Mouse (Mus musculus) hindbrain, embryonic 13.5 days (tissue): Measurements from ENCODE around the gene Sh3bp2. TPM values are rescaled to one million over a fixed set of nuclear protein-coding genes. Genes with fewer than 3 reads are reported as not detected.

Source experiments
- ATAC-seq: fragments of 200-750 bp; cut with Nextera tagmentation; 2 replicates; pipeline ENCODE4 v1.8.0; 2017; ENCODE audit warnings: moderate TSS enrichment; ENCODE audit not compliant: low FRiP score
- H3K27ac ChIP-seq: fragments of 300-500 bp; sonication (generic); 2 replicates; pipeline ENCODE4 v1.5.1; 2015; ENCODE audit warnings: inconsistent platforms, mild to moderate bottlenecking, moderate library complexity
- H3K27me3 ChIP-seq: fragments of 300-500 bp; sonication (generic); 2 replicates; pipeline ENCODE4 v1.6.1; 2015; ENCODE audit warnings: mild to moderate bottlenecking, inconsistent platforms
- H3K36me3 ChIP-seq: fragments of 300-500 bp; sonication (generic); 2 replicates; pipeline ENCODE4 v1.6.1; 2015; ENCODE audit warnings: mild to moderate bottlenecking, inconsistent platforms
- H3K4me1 ChIP-seq: fragments of 300-500 bp; sonication (generic); replicated peaks from 2 replicates; pipeline ENCODE4 v1.6.1; 2015; ENCODE audit warnings: inconsistent platforms
- H3K4me2 ChIP-seq: fragments of 300-500 bp; sonication (generic); 2 replicates; pipeline ENCODE4 v1.6.1; 2015; ENCODE audit warnings: inconsistent platforms, mild to moderate bottlenecking, moderate library complexity
- H3K4me3 ChIP-seq: fragments of 300-500 bp; sonication (generic); 2 replicates; pipeline ENCODE4 v1.5.1; 2015; ENCODE audit warnings: mild to moderate bottlenecking, inconsistent platforms
- H3K9ac ChIP-seq: fragments of 300-500 bp; sonication (generic); 2 replicates; pipeline ENCODE4 v1.6.1; 2015; ENCODE audit warnings: mild to moderate bottlenecking, inconsistent platforms
- H3K9me3 ChIP-seq: fragments of 300-500 bp; sonication (generic); 2 replicates; pipeline ENCODE4 v1.6.1; 2016; ENCODE audit warnings: inconsistent platforms
- WGBS: fragments of 180-500 bp; shearing (Covaris S2); methylation state at CpG from one replicate; pipeline ENCODE4 v1.1.7; 2015; 5-methylcytosine and 5-hydroxymethylcytosine counted together
- polyA plus RNA-seq: library from polyadenylated mRNA; unstranded; fragments of >200 nt; fragmentation: Nextera tagmentation; extraction: Ambion mirVana; gene quantifications from 2 replicates; pipeline ENCODE4 v1.2.1, GENCODE M21; 2015

Gene Sh3bp2
- polyA plus RNA-seq, 1 experiment from 2014 or later: 17.1 TPM

DNA sequence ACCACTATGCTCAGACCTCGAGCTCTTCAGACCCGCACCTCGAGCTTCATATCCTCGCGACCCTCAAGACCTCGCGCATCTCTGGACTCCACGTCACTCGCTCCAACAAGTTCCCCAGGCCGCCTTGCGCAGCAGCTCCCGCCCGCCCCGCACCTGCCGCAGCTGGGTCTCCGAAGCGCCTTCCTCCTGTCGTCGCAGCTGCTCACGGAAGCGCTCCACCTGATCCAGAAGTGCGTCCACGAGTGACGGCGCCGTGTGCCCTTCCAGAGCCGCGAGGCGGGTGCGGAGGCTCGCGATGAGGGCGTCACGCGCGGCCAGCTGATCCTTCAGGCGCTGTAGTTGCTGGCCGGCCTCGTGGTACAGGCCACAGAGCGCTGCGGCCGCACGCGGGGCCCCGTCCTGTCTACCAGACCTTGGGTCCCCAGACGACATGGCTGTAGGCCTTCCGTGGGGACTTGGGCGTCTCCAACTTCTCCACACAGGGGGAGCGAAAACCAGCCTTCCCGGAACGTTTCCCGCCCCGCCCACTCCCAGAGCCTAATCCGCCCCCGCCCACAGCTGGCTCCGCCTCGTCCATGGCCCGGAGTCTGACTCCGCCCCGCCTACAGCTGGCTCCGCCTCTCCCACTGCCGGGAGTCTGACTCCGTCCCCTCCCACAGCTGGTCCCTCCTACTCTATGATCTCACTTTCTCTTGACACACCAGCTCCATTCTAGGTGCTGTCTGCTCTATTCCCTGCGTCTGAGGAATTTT, 12.0 kb upstream of the Sh3bp2 start, which contains the start of gene Tnip2:
Gene Tnip2 (minus strand): TSS at position 526 of the 752 bp plus-strand sequence.
- peaks cover 28% of the 10 kb centered on the region for H3K27me3 ChIP-seq
- ATAC-seq: peak; percentile 95
- H3K4me1 ChIP-seq: peaks cover 11% of the 10 kb centered on the region
- no peaks in the 10 kb centered on the region for H3K9me3 ChIP-seq
- H3K4me3 ChIP-seq: peak within 1 kb of the TSS; percentile 62
- H3K36me3 ChIP-seq: no peaks in the 10 kb centered on the region
- no peak within 1 kb of the TSS; the same call in 1 of the 2 replicates for H3K27ac ChIP-seq
- H3K4me2 ChIP-seq: peak within 1 kb of the TSS; percentile 88
- WGBS: under 1% methylated on average over 59 of the region's 64 CpGs
- peak within 1 kb of the TSS; percentile 81 for H3K9ac ChIP-seq

DNA sequence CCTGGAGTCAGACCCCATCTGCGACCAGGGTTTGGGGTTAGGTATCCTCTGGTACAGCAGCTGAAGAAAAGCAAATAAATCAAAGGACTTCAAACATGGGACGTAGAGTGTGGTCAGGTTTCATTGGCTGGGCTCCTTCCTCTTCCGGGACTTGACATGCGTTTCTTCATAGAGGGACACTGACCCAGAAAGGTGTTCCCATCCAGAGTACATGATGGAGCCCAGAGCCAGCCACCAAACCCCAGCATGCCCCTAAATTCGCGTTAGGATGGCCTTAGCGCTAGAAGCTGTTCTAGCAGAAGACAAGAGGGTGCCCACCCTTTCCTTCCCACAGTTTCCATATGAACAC, 11.4 kb upstream of the Sh3bp2 start:
- Histone ChIP-seq H3K9me3 (no peaks in the 10 kb centered on the region), H3K4me2 (peak overlapping the region; percentile 88), H3K4me3 (peak overlapping the region; percentile 62), H3K9ac (peak overlapping the region; percentile 81; the same call in 1 of the 2 replicates), H3K27me3 (peaks cover 28% of the 10 kb centered on the region), H3K4me1 (peaks cover 11% of the 10 kb centered on the region), H3K36me3 (no peaks in the 10 kb centered on the region), H3K27ac (no peak overlapping the region)
- 27% methylated on average over 7 of the region's 7 CpGs for WGBS
- no peak for ATAC-seq

DNA sequence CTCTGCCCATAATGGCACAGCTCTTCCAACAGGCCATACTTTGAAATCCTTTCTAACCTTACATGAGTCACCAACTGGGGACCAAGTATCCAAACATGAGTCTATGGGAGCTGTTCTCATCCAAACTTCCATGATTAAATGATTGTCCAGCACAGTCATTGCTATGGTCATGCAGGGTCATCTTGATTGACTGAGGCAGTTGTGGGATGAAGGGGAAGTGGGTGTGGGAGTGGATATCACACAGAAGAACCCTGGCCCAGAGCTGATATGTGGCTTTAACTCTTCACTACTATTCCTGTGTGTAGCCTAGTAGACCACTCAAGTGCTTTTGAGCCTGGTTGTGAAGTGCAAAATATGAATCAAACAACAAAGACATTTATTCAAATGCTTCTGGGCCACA, 10.5 kb upstream of the Sh3bp2 start:
- ATAC-seq: no peak
- H3K4me2 ChIP-seq: no peak overlapping the region
- no peak overlapping the region for H3K27ac ChIP-seq
- H3K4me3 ChIP-seq: no peak overlapping the region
- H3K4me1 ChIP-seq: peaks cover 11% of the 10 kb centered on the region
- H3K27me3 ChIP-seq: peaks cover 28% of the 10 kb centered on the region
- no peaks in the 10 kb centered on the region for H3K9me3 ChIP-seq
- H3K36me3 ChIP-seq: no peaks in the 10 kb centered on the region
- no peak overlapping the region for H3K9ac ChIP-seq

- Histone ChIP-seq H3K9ac (no peak overlapping the region), H3K36me3 (no peaks in the 10 kb centered on the region), H3K4me1 (peaks cover 11% of the 10 kb centered on the region), H3K4me2 (no peak overlapping the region), H3K27me3 (peaks cover 17% of the 10 kb centered on the region), H3K27ac (no peak overlapping the region), H3K4me3 (no peak overlapping the region), H3K9me3 (no peaks in the 10 kb centered on the region)
- no peak for ATAC-seq
- 38% methylated on average over 3 of the region's 3 CpGs for WGBS
These were observed 7.7 kb upstream of the Sh3bp2 start for GRCm38 (mm10) chr5:34517913-34518312.

DNA sequence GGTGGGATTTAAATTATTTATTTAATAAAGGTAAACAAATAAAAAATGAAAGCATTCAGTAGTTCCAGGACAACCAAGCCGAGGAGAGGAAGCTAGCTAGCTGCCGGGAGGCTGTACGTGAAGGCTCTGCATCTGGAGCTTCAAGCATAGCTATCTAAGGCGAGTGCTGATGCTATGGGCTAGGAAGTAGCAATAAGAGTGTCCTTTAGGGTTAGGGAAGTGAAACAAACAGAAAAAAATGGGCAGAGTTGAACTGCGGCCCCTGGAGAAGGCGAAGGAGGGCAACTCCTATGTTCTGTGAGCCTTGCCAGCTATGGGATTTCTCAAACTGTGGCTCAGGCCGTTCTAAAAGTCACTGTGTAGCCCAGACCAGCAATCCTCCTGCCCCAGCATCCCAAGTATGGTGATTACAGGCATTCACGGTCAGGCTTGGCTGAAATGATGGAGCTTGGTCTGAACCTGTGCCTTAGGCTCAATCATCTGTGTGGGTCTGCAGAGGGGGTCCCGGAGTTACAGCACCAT, 6.2 kb upstream of the Sh3bp2 start:
- no peak for ATAC-seq
- Histone ChIP-seq H3K9ac (no peak overlapping the region), H3K4me1 (no peaks in the 10 kb centered on the region), H3K9me3 (no peaks in the 10 kb centered on the region), H3K27me3 (peaks cover 16% of the 10 kb centered on the region), H3K36me3 (no peaks in the 10 kb centered on the region), H3K27ac (no peak overlapping the region), H3K4me2 (no peak overlapping the region), H3K4me3 (no peak overlapping the region)
- WGBS: 81% methylated on average over 9 of the region's 9 CpGs

DNA sequence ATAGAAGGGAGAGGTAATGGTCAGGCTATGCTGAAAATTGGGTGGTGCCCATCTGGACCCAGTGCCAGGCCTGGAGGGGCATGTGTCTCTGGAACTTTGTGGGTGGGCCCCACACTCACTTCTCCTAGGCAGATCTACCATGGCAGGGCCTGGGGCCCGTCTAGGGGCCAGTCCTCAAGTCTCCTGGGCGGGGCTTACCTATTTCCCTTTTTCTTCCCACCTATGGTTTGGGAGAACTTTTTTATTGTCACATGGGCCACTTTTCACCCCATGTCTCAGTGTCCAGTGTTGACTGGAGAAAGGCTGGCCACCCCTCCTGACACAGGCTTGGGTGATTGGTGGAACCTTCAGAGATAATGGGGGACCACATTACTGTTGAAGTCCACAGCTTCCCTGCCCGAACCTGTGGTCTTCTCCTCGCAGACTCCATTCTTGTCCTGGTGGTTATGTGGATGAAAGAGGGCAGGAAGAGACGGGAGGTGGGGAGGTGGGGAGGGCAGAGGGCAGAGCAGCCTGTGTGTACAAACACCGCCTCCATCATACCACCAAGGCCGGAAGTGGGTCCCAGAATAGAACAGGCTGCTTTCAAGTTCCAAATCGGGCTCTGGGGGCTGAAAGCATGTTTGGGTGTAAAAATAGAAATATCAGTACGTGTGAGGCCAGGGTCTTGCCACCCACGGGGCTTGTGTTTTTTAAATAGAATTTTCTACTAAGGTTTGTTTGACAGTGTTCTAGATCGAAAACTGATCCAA, 5.0 kb upstream of the Sh3bp2 start:
- no peak for ATAC-seq
- Histone ChIP-seq H3K27me3 (peaks cover 11% of the 10 kb centered on the region; the same call in 1 of the 2 replicates), H3K4me2 (no peak overlapping the region), H3K9ac (no peak overlapping the region), H3K4me3 (no peak overlapping the region), H3K27ac (no peak overlapping the region), H3K4me1 (peaks cover 2% of the 10 kb centered on the region; the same call in 1 of the 2 replicates), H3K36me3 (no peaks in the 10 kb centered on the region), H3K9me3 (no peaks in the 10 kb centered on the region)
- 79% methylated on average over 11 of the region's 11 CpGs for WGBS

GRCm38 (mm10) chr5:34521337-34521736, 4.3 kb upstream of the Sh3bp2 start:
- no peak overlapping the region for H3K4me2 ChIP-seq
- H3K36me3 ChIP-seq: no peaks in the 10 kb centered on the region
- H3K27ac ChIP-seq: no peak overlapping the region
- peaks cover 9% of the 10 kb centered on the region; the same call in 1 of the 2 replicates for H3K4me1 ChIP-seq
- H3K27me3 ChIP-seq: peaks cover 17% of the 10 kb centered on the region; the same call in 1 of the 2 replicates
- 91% methylated on average over 3 of the region's 3 CpGs for WGBS
- H3K9ac ChIP-seq: no peak overlapping the region
- H3K9me3 ChIP-seq: no peaks in the 10 kb centered on the region
- ATAC-seq: no peak
- no peak overlapping the region for H3K4me3 ChIP-seq

DNA sequence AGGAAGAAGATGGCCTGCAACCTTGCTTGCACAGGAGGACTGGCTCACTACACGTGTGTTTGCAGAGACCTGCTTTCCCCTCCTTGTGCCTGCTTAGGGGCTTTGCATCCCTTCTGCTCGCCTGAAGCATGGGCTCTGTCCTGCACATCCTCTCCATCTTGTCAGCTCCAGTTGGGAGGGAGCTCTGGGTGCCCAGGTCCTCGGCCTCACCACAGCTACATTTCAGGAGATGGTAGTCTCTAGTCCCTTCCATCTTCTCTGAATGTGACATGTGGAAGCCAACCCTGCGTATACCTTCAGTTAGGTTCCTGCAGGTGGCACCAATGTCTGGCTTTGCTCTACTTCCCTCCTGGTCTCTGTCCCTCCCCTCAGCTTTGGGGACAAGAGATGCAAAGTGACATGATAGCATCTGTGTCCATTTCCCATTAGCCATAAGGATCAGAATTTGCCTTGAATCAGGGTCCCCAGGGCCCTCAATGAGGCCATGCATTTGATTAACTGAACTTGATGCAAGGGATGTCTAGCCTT, 1.6 kb upstream of the Sh3bp2 start:
- no peak for ATAC-seq
- H3K4me3 ChIP-seq: no peak overlapping the region
- WGBS: 63% methylated on average over 4 of the region's 4 CpGs
- no peaks in the 10 kb centered on the region for H3K9me3 ChIP-seq
- H3K4me2 ChIP-seq: no peak overlapping the region
- H3K4me1 ChIP-seq: peaks cover 10% of the 10 kb centered on the region; the same call in 1 of the 2 replicates
- H3K36me3 ChIP-seq: no peaks in the 10 kb centered on the region
- peaks cover 24% of the 10 kb centered on the region; the same call in 1 of the 2 replicates for H3K27me3 ChIP-seq
- no peak overlapping the region for H3K27ac ChIP-seq
- no peak overlapping the region for H3K9ac ChIP-seq

DNA sequence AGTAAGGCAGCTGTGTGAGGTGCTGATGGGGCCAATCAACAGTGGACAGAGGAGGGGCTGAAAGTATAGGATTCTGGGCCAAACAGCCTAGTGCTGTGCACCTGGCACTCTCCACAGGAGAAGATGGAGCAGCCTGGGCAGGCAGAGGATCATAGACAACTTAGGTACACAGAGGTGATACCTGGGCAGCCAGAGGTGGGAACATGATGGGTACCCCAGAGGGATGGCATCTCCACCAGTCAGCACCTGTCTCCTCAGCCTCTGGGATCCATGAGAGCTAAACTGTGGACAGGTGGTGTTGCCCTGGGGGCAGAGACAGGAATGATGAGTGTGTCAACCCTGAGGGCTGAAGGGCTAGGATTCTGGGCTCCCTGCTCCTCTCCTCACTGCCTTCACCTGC, 1.1 kb upstream of the Sh3bp2 start:
- Histone ChIP-seq H3K9me3 (no peaks in the 10 kb centered on the region), H3K4me3 (no peak overlapping the region), H3K4me1 (peaks cover 10% of the 10 kb centered on the region; the same call in 1 of the 2 replicates), H3K27ac (no peak overlapping the region), H3K9ac (no peak overlapping the region), H3K4me2 (no peak overlapping the region), H3K36me3 (no peaks in the 10 kb centered on the region), H3K27me3 (peaks cover 24% of the 10 kb centered on the region; the same call in 1 of the 2 replicates)
- ATAC-seq: no peak

GRCm38 (mm10) chr5:34526477-34526775, 788 bp downstream of the Sh3bp2 start:
- Histone ChIP-seq H3K27ac (no peak overlapping the region), H3K9me3 (no peaks in the 10 kb centered on the region), H3K27me3 (peaks cover 24% of the 10 kb centered on the region; the same call in 1 of the 2 replicates), H3K4me3 (0 out of 2 replicates have a peak overlapping the region, but pooled peaks have one; percentile 43), H3K9ac (no peak overlapping the region), H3K4me2 (peak overlapping the region; percentile 61; the same call in 1 of the 2 replicates), H3K4me1 (peaks cover 10% of the 10 kb centered on the region; the same call in 1 of the 2 replicates), H3K36me3 (no peaks in the 10 kb centered on the region)
- 36% methylated on average over 5 of the region's 5 CpGs for WGBS
- no peak for ATAC-seq

GRCm38 (mm10) chr5:34527352-34527751, 1.7 kb downstream of the Sh3bp2 start:
- H3K9ac ChIP-seq: no peak overlapping the region
- H3K27ac ChIP-seq: no peak overlapping the region
- peaks cover 10% of the 10 kb centered on the region; the same call in 1 of the 2 replicates for H3K4me1 ChIP-seq
- H3K36me3 ChIP-seq: no peaks in the 10 kb centered on the region
- 90% methylated on average over 2 of the region's 2 CpGs for WGBS
- no peak for ATAC-seq
- H3K4me2 ChIP-seq: no peak overlapping the region
- peaks cover 24% of the 10 kb centered on the region; the same call in 1 of the 2 replicates for H3K27me3 ChIP-seq
- H3K4me3 ChIP-seq: no peak overlapping the region
- no peaks in the 10 kb centered on the region for H3K9me3 ChIP-seq

DNA sequence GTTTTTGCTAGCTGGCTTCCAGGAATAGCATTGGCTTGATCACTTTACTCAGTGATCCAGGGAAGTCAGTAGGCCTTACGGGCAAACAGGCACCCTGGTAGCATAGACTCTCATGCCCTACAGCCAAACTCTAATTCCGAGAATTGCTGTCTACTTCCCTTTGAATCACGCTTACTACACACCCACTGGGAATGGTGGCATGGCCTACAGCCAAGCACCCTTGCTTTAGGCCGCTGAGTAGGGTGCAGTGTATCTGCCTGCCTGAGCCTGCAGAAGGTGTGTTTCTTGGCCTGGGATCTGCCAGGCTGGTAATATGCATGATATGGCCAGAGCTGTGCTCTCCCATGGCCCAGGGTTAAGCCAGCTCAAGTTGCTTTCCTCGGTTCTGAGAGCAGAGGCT, 3.1 kb downstream of the Sh3bp2 start:
- H3K36me3 ChIP-seq: no peaks in the 10 kb centered on the region
- H3K27ac ChIP-seq: no peak overlapping the region
- no peak overlapping the region for H3K4me2 ChIP-seq
- no peak overlapping the region for H3K9ac ChIP-seq
- peaks cover 10% of the 10 kb centered on the region; the same call in 1 of the 2 replicates for H3K4me1 ChIP-seq
- no peak for ATAC-seq
- WGBS: 85% methylated on average over 5 of the region's 5 CpGs
- peaks cover 24% of the 10 kb centered on the region; the same call in 1 of the 2 replicates for H3K27me3 ChIP-seq
- no peaks in the 10 kb centered on the region for H3K9me3 ChIP-seq
- no peak overlapping the region for H3K4me3 ChIP-seq
